Mouse (Mus musculus): Measurements from ENCODE around the gene Limch1. TPM values are rescaled to one million over a fixed set of nuclear protein-coding genes. Genes with fewer than 3 reads are reported as not detected.

Gene Limch1
- polyA plus RNA-seq, 2 experiments: 44.4 to 85.3 TPM

- Histone ChIP-seq H3K4me3 (replicated peaks; ENCODE audit: low read length) (no peak overlapping the region), H3K36me3 (ENCODE audit: control insufficient read depth, insufficient read depth, low read length) (no peaks in the 10 kb centered on the region), H3K4me2 (replicated peaks; ENCODE audit: low read depth, low read length, severe bottlenecking) (no peak overlapping the region), H3K9ac (ENCODE audit: low read depth, low read length, severe bottlenecking) (no peak overlapping the region), H3K4me1 (ENCODE audit: control insufficient read depth, insufficient read depth, low read length) (peaks cover 30% of the 10 kb centered on the region), H3K27ac (replicated peaks; ENCODE audit: low read depth, low read length) (no peak overlapping the region), H3K27me3 (ENCODE audit: control insufficient read depth, insufficient read depth, low read length) (no peaks in the 10 kb centered on the region), H3K9me3 (ENCODE audit: control insufficient read depth, low read length) (no peaks in the 10 kb centered on the region)
- WGBS: 59% methylated on average over 10 of the region's 10 CpGs
- TF ChIP-seq POLR2A (IDR thresholded peaks at IDR 0.05; ENCODE audit: borderline replicate concordance, extremely low read depth, insufficient read depth, insufficient read length): no peak
- ATAC-seq (ENCODE audit: low FRiP score, low read depth) (no peak; the same call in 1 of the 2 replicates), DNase-seq (ENCODE audit: low spot score) (no peak)
Measured at GRCm38 (mm10) chr5:66802196-66802595, 56.6 kb downstream of the Limch1 start.

- Histone ChIP-seq H3K9ac (ENCODE audit: low read depth, low read length, severe bottlenecking) (no peak overlapping the region), H3K4me3 (replicated peaks; ENCODE audit: low read length) (no peak overlapping the region), H3K9me3 (ENCODE audit: control insufficient read depth, low read length) (no peaks in the 10 kb centered on the region), H3K4me1 (ENCODE audit: control insufficient read depth, insufficient read depth, low read length) (peaks cover 14% of the 10 kb centered on the region), H3K36me3 (ENCODE audit: control insufficient read depth, insufficient read depth, low read length) (no peaks in the 10 kb centered on the region), H3K27me3 (ENCODE audit: control insufficient read depth, insufficient read depth, low read length) (no peaks in the 10 kb centered on the region), H3K27ac (replicated peaks; ENCODE audit: low read depth, low read length) (no peak overlapping the region), H3K4me2 (replicated peaks; ENCODE audit: low read depth, low read length, severe bottlenecking) (no peak overlapping the region)
- TF ChIP-seq POLR2A (IDR thresholded peaks at IDR 0.05; ENCODE audit: borderline replicate concordance, extremely low read depth, insufficient read depth, insufficient read length): no peak
- no peak for ATAC-seq (ENCODE audit: low FRiP score, low read depth)
- DNase-seq (ENCODE audit: low spot score): no peak
- 81% methylated on average over 7 of the region's 7 CpGs for WGBS
Measured at GRCm38 (mm10) chr5:66806335-66806734, 60.7 kb downstream of the Limch1 start.

- Histone ChIP-seq H3K9ac (ENCODE audit: low read depth, low read length, severe bottlenecking) (no peak overlapping the region), H3K9me3 (ENCODE audit: control insufficient read depth, low read length) (no peaks in the 10 kb centered on the region), H3K4me3 (replicated peaks; ENCODE audit: low read length) (no peak overlapping the region), H3K36me3 (ENCODE audit: control insufficient read depth, insufficient read depth, low read length) (no peaks in the 10 kb centered on the region), H3K4me2 (replicated peaks; ENCODE audit: low read depth, low read length, severe bottlenecking) (no peak overlapping the region), H3K27me3 (ENCODE audit: control insufficient read depth, insufficient read depth, low read length) (no peaks in the 10 kb centered on the region), H3K27ac (replicated peaks; ENCODE audit: low read depth, low read length) (no peak overlapping the region), H3K4me1 (ENCODE audit: control insufficient read depth, insufficient read depth, low read length) (peaks cover 8% of the 10 kb centered on the region)
- TF ChIP-seq POLR2A (IDR thresholded peaks at IDR 0.05; ENCODE audit: borderline replicate concordance, extremely low read depth, insufficient read depth, insufficient read length): no peak
- ATAC-seq (ENCODE audit: low FRiP score, low read depth) (no peak), DNase-seq (ENCODE audit: low spot score) (no peak)
- WGBS: 90% methylated on average over 6 of the region's 6 CpGs
Measured at GRCm38 (mm10) chr5:66807737-66808136, 62.1 kb downstream of the Limch1 start.

GRCm38 (mm10) chr5:66809016-66809570 lies 63.5 kb downstream of the Limch1 start:
- H3K27me3 ChIP-seq (ENCODE audit: control insufficient read depth, insufficient read depth, low read length): no peaks in the 10 kb centered on the region
- ATAC-seq (ENCODE audit: low FRiP score, low read depth): no peak
- no peaks in the 10 kb centered on the region for H3K9me3 ChIP-seq (ENCODE audit: control insufficient read depth, low read length)
- WGBS: 79% methylated on average over 9 of the region's 9 CpGs
- no peak overlapping the region for H3K27ac ChIP-seq (replicated peaks; ENCODE audit: low read depth, low read length)
- H3K4me3 ChIP-seq (replicated peaks; ENCODE audit: low read length): no peak overlapping the region
- no peak overlapping the region for H3K9ac ChIP-seq (ENCODE audit: low read depth, low read length, severe bottlenecking)
- no peak for DNase-seq (ENCODE audit: low spot score)
- H3K36me3 ChIP-seq (ENCODE audit: control insufficient read depth, insufficient read depth, low read length): no peaks in the 10 kb centered on the region
- no peak for TF ChIP-seq POLR2A (IDR thresholded peaks at IDR 0.05; ENCODE audit: borderline replicate concordance, extremely low read depth, insufficient read depth, insufficient read length)
- no peak overlapping the region for H3K4me2 ChIP-seq (replicated peaks; ENCODE audit: low read depth, low read length, severe bottlenecking)
- H3K4me1 ChIP-seq (ENCODE audit: control insufficient read depth, insufficient read depth, low read length): peaks cover 8% of the 10 kb centered on the region

- DNase-seq (ENCODE audit: low spot score) (no peak), ATAC-seq (ENCODE audit: low FRiP score, low read depth) (no peak)
- Histone ChIP-seq H3K4me2 (replicated peaks; ENCODE audit: low read depth, low read length, severe bottlenecking) (no peak overlapping the region), H3K4me3 (replicated peaks; ENCODE audit: low read length) (no peak overlapping the region), H3K36me3 (ENCODE audit: control insufficient read depth, insufficient read depth, low read length) (no peaks in the 10 kb centered on the region), H3K4me1 (ENCODE audit: control insufficient read depth, insufficient read depth, low read length) (peaks cover 8% of the 10 kb centered on the region), H3K9me3 (ENCODE audit: control insufficient read depth, low read length) (no peaks in the 10 kb centered on the region), H3K27ac (replicated peaks; ENCODE audit: low read depth, low read length) (no peak overlapping the region), H3K27me3 (ENCODE audit: control insufficient read depth, insufficient read depth, low read length) (no peaks in the 10 kb centered on the region), H3K9ac (ENCODE audit: low read depth, low read length, severe bottlenecking) (no peak overlapping the region)
- no peak for TF ChIP-seq POLR2A (IDR thresholded peaks at IDR 0.05; ENCODE audit: borderline replicate concordance, extremely low read depth, insufficient read depth, insufficient read length)
- whole genome bisulfite sequencing: 57% methylated on average over 2 of the region's 2 CpGs
Measured at GRCm38 (mm10) chr5:66810396-66810795, 64.8 kb downstream of the Limch1 start.
